Mouse (Mus musculus) heart, embryonic 14.5 days (tissue): ENCODE data around the gene Rhot2. TPM values are rescaled to one million over a fixed set of nuclear protein-coding genes. Genes with fewer than 3 reads are reported as not detected.

Experiments
- ATAC-seq: fragments of 200-750 bp; cut with Nextera tagmentation; 2 replicates; pipeline ENCODE4 v1.8.0; 2017; ENCODE audit warnings: low read depth, moderate TSS enrichment; ENCODE audit not compliant: insufficient number of reproducible peaks, insufficient read depth, low FRiP score
- H3K27ac ChIP-seq, 2 experiments: fragments of 200-500 bp in 1 of 2; fragments of 300-500 bp in 1 of 2; sonication (generic) in 1 of 2; replicated peaks in 1 of 2; 2 replicates each; pipeline ENCODE4 v1.5.1; 2012 to 2014; ENCODE audit warnings: low read depth in 2 of 2, low read length in 2 of 2, control low read depth in 1 of 2, mild to moderate bottlenecking in 1 of 2, mixed read lengths in 1 of 2; ENCODE audit not compliant: control insufficient read depth in 1 of 2, insufficient read depth in 1 of 2
- H3K27me3 ChIP-seq: fragments of 300-500 bp; sonication (generic); 2 replicates; pipeline ENCODE4 v1.6.1; 2014; ENCODE audit warnings: mild to moderate bottlenecking, low read length, control low read depth; ENCODE audit not compliant: control insufficient read depth, insufficient read depth
- H3K36me3 ChIP-seq: fragments of 300-500 bp; sonication (generic); 2 replicates; pipeline ENCODE4 v1.6.1; 2014; ENCODE audit warnings: mild to moderate bottlenecking, control low read depth, low read length, mixed read lengths; ENCODE audit not compliant: control insufficient read depth, insufficient read depth
- H3K4me1 ChIP-seq, 2 experiments: fragments of 200-500 bp in 1 of 2; fragments of 300-500 bp in 1 of 2; sonication (generic) in 1 of 2; 2 replicates each; pipeline ENCODE4 v1.6.1; 2012 to 2014; ENCODE audit warnings: low read length in 2 of 2, control low read depth in 1 of 2, mixed read lengths in 1 of 2; ENCODE audit not compliant: control insufficient read depth in 2 of 2, insufficient read depth in 2 of 2
- H3K4me2 ChIP-seq: fragments of 300-500 bp; sonication (generic); 2 replicates; pipeline ENCODE4 v1.6.1; 2014; ENCODE audit warnings: mild to moderate bottlenecking, low read length
- H3K4me3 ChIP-seq, 2 experiments: fragments of 200-500 bp in 1 of 2; fragments of 300-500 bp in 1 of 2; sonication (generic) in 1 of 2; 2 replicates each; pipeline ENCODE4 v1.5.1; 2012 to 2014; ENCODE audit warnings: low read length in 2 of 2, mild to moderate bottlenecking in 2 of 2, control low read depth in 1 of 2, low read depth in 1 of 2, moderate library complexity in 1 of 2; ENCODE audit not compliant: control insufficient read depth in 1 of 2, insufficient read depth in 1 of 2
- H3K9ac ChIP-seq: fragments of 300-500 bp; sonication (generic); 2 replicates; pipeline ENCODE4 v1.6.1; 2014; ENCODE audit warnings: mild to moderate bottlenecking, low read length
- H3K9me3 ChIP-seq: fragments of 300-500 bp; sonication (generic); 2 replicates; pipeline ENCODE4 v1.6.1; 2016; ENCODE audit warnings: low read length, control low read depth; ENCODE audit not compliant: control insufficient read depth
- WGBS: fragments of 180-500 bp; shearing (Covaris S2); extraction: QIAGEN DNeasy Blood & Tissue Kit; methylation state at CpG from one replicate; pipeline ENCODE4 v1.1.7; 2014; 5-methylcytosine and 5-hydroxymethylcytosine counted together
- polyA plus RNA-seq: library from polyadenylated mRNA; unstranded; fragments of >200 nt; fragmentation: Nextera tagmentation; extraction: Ambion mirVana; gene quantifications from 2 replicates; pipeline ENCODE4 v1.2.1, GENCODE M21; 2014

Rhot2 gene
- polyA plus RNA-seq, 1 experiment from 2014 or later: 12.7 TPM

- H3K27ac ChIP-seq: no peak overlapping the region
- no peak for ATAC-seq
- peaks cover 43% of the 10 kb centered on the region for H3K36me3 ChIP-seq
These were observed 38.6 kb upstream of the Rhot2 start for GRCm38 (mm10) chr17:25883268-25883667.

GRCm38 (mm10) chr17:25882306-25882705 lies 37.7 kb upstream of the Rhot2 start:
- no peak overlapping the region for H3K9ac ChIP-seq
- H3K27ac ChIP-seq: no peak overlapping the region
- no peaks in the 10 kb centered on the region for H3K27me3 ChIP-seq
- WGBS: 45% methylated on average over 5 of the region's 5 CpGs
- H3K36me3 ChIP-seq: peaks cover 41% of the 10 kb centered on the region
- H3K4me3 ChIP-seq: no peak overlapping the region
- peaks cover 2 to 7% of the 10 kb centered on the region in 2 experiments; a peak in 2 of 4 replicates for H3K4me1 ChIP-seq
- no peaks in the 10 kb centered on the region for H3K9me3 ChIP-seq
- H3K4me2 ChIP-seq: no peak overlapping the region
- 0 out of 2 replicates have a peak, but pooled peaks have one; percentile 31 for ATAC-seq

More at GRCm38 (mm10) chr17:25883268-25883667, 38.6 kb upstream of the Rhot2 start:
- Histone ChIP-seq H3K4me1 (peaks cover 2 to 7% of the 10 kb centered on the region in 2 experiments; a peak in 2 of 4 replicates), H3K9me3 (no peaks in the 10 kb centered on the region), H3K27me3 (no peaks in the 10 kb centered on the region), H3K4me3 (no peak overlapping the region), H3K4me2 (no peak overlapping the region), H3K9ac (no peak overlapping the region)
- WGBS: 86% methylated on average over 8 of the region's 8 CpGs

GRCm38 (mm10) chr17:25881691-25882090 lies 37.0 kb upstream of the Rhot2 start:
- peaks cover 7% of the 10 kb centered on the region in 2 experiments; a peak in 3 of 4 replicates for H3K4me1 ChIP-seq
- no peak overlapping the region for H3K4me2 ChIP-seq
- H3K4me3 ChIP-seq: no peak overlapping the region
- WGBS: 59% methylated on average over 4 of the region's 4 CpGs
- H3K9ac ChIP-seq: no peak overlapping the region
- H3K27ac ChIP-seq: no peak overlapping the region
- ATAC-seq: no peak
- no peaks in the 10 kb centered on the region for H3K9me3 ChIP-seq
- H3K27me3 ChIP-seq: no peaks in the 10 kb centered on the region
- H3K36me3 ChIP-seq: peaks cover 41% of the 10 kb centered on the region

GRCm38 (mm10) chr17:25880913-25881641 lies 36.4 kb upstream of the Rhot2 start:
- no peak for ATAC-seq
- no peaks in the 10 kb centered on the region for H3K27me3 ChIP-seq
- no peak overlapping the region for H3K9ac ChIP-seq
- no peak overlapping the region for H3K4me3 ChIP-seq
- 24% methylated on average over 5 of the region's 5 CpGs for WGBS
- H3K36me3 ChIP-seq: peaks cover 41% of the 10 kb centered on the region
- peaks cover 12 to 13% of the 10 kb centered on the region in 2 experiments for H3K4me1 ChIP-seq
- H3K4me2 ChIP-seq: no peak overlapping the region
- no peaks in the 10 kb centered on the region for H3K9me3 ChIP-seq
- no peak overlapping the region for H3K27ac ChIP-seq

GRCm38 (mm10) chr17:25880196-25880910 lies 35.7 kb upstream of the Rhot2 start, which contains the start of gene Wfikkn1:
Gene Wfikkn1 (minus strand): TSS chr17:25880858.
- no peak within 1 kb of the TSS for H3K27ac ChIP-seq
- 58% methylated on average over 5 of the region's 5 CpGs for WGBS

GRCm38 (mm10) chr17:25879750-25880149 lies 35.1 kb upstream of the Rhot2 start:
- Histone ChIP-seq H3K27me3 (no peaks in the 10 kb centered on the region), H3K36me3 (peaks cover 38% of the 10 kb centered on the region), H3K27ac (no peak overlapping the region), H3K4me2 (no peak overlapping the region), H3K9ac (no peak overlapping the region), H3K9me3 (no peaks in the 10 kb centered on the region), H3K4me1 (peaks cover 14 to 17% of the 10 kb centered on the region in 2 experiments), H3K4me3 (no peak overlapping the region)
- WGBS: 82% methylated on average over 8 of the region's 8 CpGs
- no peak for ATAC-seq

More at GRCm38 (mm10) chr17:25880196-25880910, 35.7 kb upstream of the Rhot2 start, which contains the start of gene Wfikkn1:
- H3K4me1 ChIP-seq: peaks cover 14 to 17% of the 10 kb centered on the region in 2 experiments
- peaks cover 41% of the 10 kb centered on the region for H3K36me3 ChIP-seq
- H3K4me2 ChIP-seq: no peak within 1 kb of the TSS
- no peak within 1 kb of the TSS for H3K9ac ChIP-seq
- ATAC-seq: no peak
- no peaks in the 10 kb centered on the region for H3K27me3 ChIP-seq
- no peak within 1 kb of the TSS for H3K4me3 ChIP-seq
- no peaks in the 10 kb centered on the region for H3K9me3 ChIP-seq

GRCm38 (mm10) chr17:25879261-25879660 lies 34.6 kb upstream of the Rhot2 start:
- Histone ChIP-seq H3K4me1 (peaks cover 14 to 20% of the 10 kb centered on the region in 2 experiments), H3K4me3 (no peak overlapping the region), H3K9me3 (no peaks in the 10 kb centered on the region), H3K27ac (no peak overlapping the region), H3K9ac (no peak overlapping the region), H3K36me3 (peaks cover 33% of the 10 kb centered on the region), H3K27me3 (no peaks in the 10 kb centered on the region), H3K4me2 (no peak overlapping the region)
- 65% methylated on average over 4 of the region's 4 CpGs for WGBS
- ATAC-seq: no peak
